Mouse (Mus musculus) embryonic facial prominence, embryonic 12.5 days (tissue): ENCODE measurements around the gene Fam47e. TPM values are rescaled to one million over a fixed set of nuclear protein-coding genes. Genes with fewer than 3 reads are reported as not detected.

Experiments
- ATAC-seq: fragments of 200-750 bp; cut with Nextera tagmentation; 2 replicates; pipeline ENCODE4 v1.8.0; 2017; ENCODE audit not compliant: insufficient number of reproducible peaks, insufficient read depth, low FRiP score, low TSS enrichment
- H3K27ac ChIP-seq: fragments of 300-500 bp; sonication (generic); 2 replicates; pipeline ENCODE4 v1.5.1; 2016; ENCODE audit warnings: mild to moderate bottlenecking
- H3K27me3 ChIP-seq: fragments of 300-500 bp; sonication (generic); 2 replicates; pipeline ENCODE4 v1.6.1; 2016; ENCODE audit warnings: mild to moderate bottlenecking, moderate library complexity
- H3K36me3 ChIP-seq: fragments of 300-500 bp; sonication (generic); 2 replicates; pipeline ENCODE4 v1.6.1; 2016; ENCODE audit warnings: mild to moderate bottlenecking
- H3K4me1 ChIP-seq: fragments of 300-500 bp; sonication (generic); 2 replicates; pipeline ENCODE4 v1.6.1; 2016
- H3K4me2 ChIP-seq: fragments of 300-500 bp; sonication (generic); replicated peaks from 2 replicates; pipeline ENCODE4 v1.6.1; 2016; ENCODE audit warnings: mild to moderate bottlenecking, moderate library complexity
- H3K4me3 ChIP-seq: fragments of 300-500 bp; sonication (generic); 2 replicates; pipeline ENCODE4 v1.5.1; 2016; ENCODE audit warnings: mild to moderate bottlenecking
- H3K9ac ChIP-seq: fragments of 300-500 bp; sonication (generic); 2 replicates; pipeline ENCODE4 v1.6.1; 2016; ENCODE audit warnings: mild to moderate bottlenecking, moderate library complexity
- H3K9me3 ChIP-seq: fragments of 300-500 bp; sonication (generic); 2 replicates; pipeline ENCODE4 v1.6.1; 2016; ENCODE audit warnings: mild to moderate bottlenecking, moderate library complexity
- WGBS: fragments of 180-500 bp; shearing (Covaris S2); methylation state at CpG from one replicate; pipeline ENCODE4 v1.1.7; 2016; 5-methylcytosine and 5-hydroxymethylcytosine counted together
- polyA plus RNA-seq: library from polyadenylated mRNA; unstranded; fragments of >200 nt; fragmentation: Nextera tagmentation; extraction: Ambion mirVana; gene quantifications from 2 replicates; pipeline ENCODE4 v1.2.1, GENCODE M21; 2016

Gene Fam47e
- polyA plus RNA-seq, 1 experiment from 2014 or later, result not detected

- Histone ChIP-seq H3K4me1 (peaks cover 4% of the 10 kb centered on the region; the same call in 1 of the 2 replicates), H3K9ac (no peak overlapping the region), H3K9me3 (no peaks in the 10 kb centered on the region), H3K27ac (no peak overlapping the region), H3K27me3 (peaks cover 4% of the 10 kb centered on the region; the same call in 1 of the 2 replicates), H3K4me2 (no peak overlapping the region), H3K36me3 (no peaks in the 10 kb centered on the region), H3K4me3 (no peak overlapping the region)
- 78% methylated on average over 10 of the region's 10 CpGs for WGBS
- no peak for ATAC-seq
Observed at GRCm38 (mm10) chr5:92604452-92605247, 49.8 kb downstream of the Fam47e start.

GRCm38 (mm10) chr5:92607492-92608229 lies 52.8 kb downstream of the Fam47e start:
- H3K27ac ChIP-seq, result no peak overlapping the region
- H3K27me3 ChIP-seq, result peaks cover 4% of the 10 kb centered on the region; the same call in 1 of the 2 replicates
- no peak overlapping the region for H3K9ac ChIP-seq
- H3K4me2 ChIP-seq, result no peak overlapping the region
- no peaks in the 10 kb centered on the region for H3K9me3 ChIP-seq
- WGBS, result 89% methylated on average over 5 of the region's 5 CpGs
- H3K36me3 ChIP-seq, result no peaks in the 10 kb centered on the region
- ATAC-seq, result no peak
- H3K4me1 ChIP-seq, result peaks cover 4% of the 10 kb centered on the region; the same call in 1 of the 2 replicates
- H3K4me3 ChIP-seq, result no peak overlapping the region

- Histone ChIP-seq H3K9ac (no peak overlapping the region), H3K27ac (no peak overlapping the region), H3K4me2 (no peak overlapping the region), H3K4me1 (no peaks in the 10 kb centered on the region), H3K36me3 (no peaks in the 10 kb centered on the region), H3K27me3 (no peaks in the 10 kb centered on the region), H3K4me3 (no peak overlapping the region), H3K9me3 (no peaks in the 10 kb centered on the region)
- ATAC-seq, result no peak
- WGBS, result 90% methylated on average over 4 of the region's 4 CpGs
Observed at GRCm38 (mm10) chr5:92612756-92613155, 57.9 kb downstream of the Fam47e start.

DNA sequence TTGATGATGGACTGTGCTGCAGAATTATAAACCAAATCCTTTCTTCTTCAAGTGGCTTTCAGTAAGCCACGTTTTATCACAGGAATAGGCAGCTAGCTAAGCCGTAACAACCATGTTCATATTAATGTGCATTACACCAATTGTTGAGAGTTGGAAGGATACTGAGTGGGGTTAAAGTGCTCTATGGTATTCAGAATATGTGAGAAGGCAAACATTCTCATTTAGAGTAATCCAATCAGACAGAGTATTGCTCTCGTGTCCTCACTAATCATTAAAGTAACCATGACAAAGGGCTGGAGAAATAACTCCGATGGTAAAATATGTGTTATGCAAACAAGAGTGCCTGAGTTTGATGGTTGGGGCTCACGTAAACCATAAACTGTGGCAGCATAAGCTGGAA lies 67.0 kb downstream of the Fam47e start:
- 65% methylated on average over 5 of the region's 5 CpGs for WGBS

DNA sequence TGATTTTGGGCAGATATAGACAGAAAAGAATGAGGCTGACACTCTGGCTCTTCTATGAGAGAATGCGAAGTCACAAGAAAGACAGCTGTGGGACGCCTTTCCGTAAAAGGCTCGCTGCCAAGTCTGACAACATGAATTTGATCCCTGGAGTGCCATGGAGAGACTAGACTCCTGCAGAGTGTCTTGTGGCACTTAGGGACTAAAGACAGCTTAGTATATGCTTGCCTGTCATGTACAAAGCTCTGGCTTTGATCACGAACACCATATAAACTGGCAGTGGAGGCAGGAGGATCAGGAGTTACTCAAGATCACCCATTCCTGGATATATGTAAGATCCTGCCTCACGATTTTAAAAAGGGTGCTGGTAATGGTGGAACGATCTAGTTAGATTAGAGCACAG lies 73.0 kb downstream of the Fam47e start:
- Histone ChIP-seq H3K4me3 (no peak overlapping the region), H3K27ac (no peak overlapping the region), H3K4me2 (no peak overlapping the region), H3K9ac (no peak overlapping the region), H3K9me3 (no peaks in the 10 kb centered on the region; the same call in 1 of the 2 replicates), H3K27me3 (no peaks in the 10 kb centered on the region), H3K4me1 (no peaks in the 10 kb centered on the region), H3K36me3 (no peaks in the 10 kb centered on the region)
- WGBS, result 78% methylated on average over 7 of the region's 7 CpGs
- ATAC-seq, result no peak

More for the DNA sequence above, 67.0 kb downstream of the Fam47e start:
- no peaks in the 10 kb centered on the region for H3K27me3 ChIP-seq
- H3K9ac ChIP-seq, result no peak overlapping the region
- H3K9me3 ChIP-seq, result no peaks in the 10 kb centered on the region; the same call in 1 of the 2 replicates
- no peak overlapping the region for H3K27ac ChIP-seq
- ATAC-seq, result no peak
- H3K36me3 ChIP-seq, result no peaks in the 10 kb centered on the region
- H3K4me2 ChIP-seq, result no peak overlapping the region
- no peaks in the 10 kb centered on the region for H3K4me1 ChIP-seq
- H3K4me3 ChIP-seq, result no peak overlapping the region

GRCm38 (mm10) chr5:92633526-92633925 lies 78.7 kb downstream of the Fam47e start:
- Histone ChIP-seq H3K4me2 (no peak overlapping the region), H3K4me3 (no peak overlapping the region), H3K27ac (no peak overlapping the region), H3K9me3 (no peaks in the 10 kb centered on the region), H3K36me3 (no peaks in the 10 kb centered on the region), H3K27me3 (no peaks in the 10 kb centered on the region), H3K9ac (no peak overlapping the region), H3K4me1 (no peaks in the 10 kb centered on the region)
- ATAC-seq, result no peak
- WGBS, result 57% methylated on average over 4 of the region's 4 CpGs

- no peaks in the 10 kb centered on the region for H3K36me3 ChIP-seq
- H3K4me3 ChIP-seq, result no peak overlapping the region
- H3K27me3 ChIP-seq, result no peaks in the 10 kb centered on the region
- WGBS, result 71% methylated on average over 3 of the region's 3 CpGs
- ATAC-seq, result no peak
- H3K9ac ChIP-seq, result no peak overlapping the region
- no peak overlapping the region for H3K4me2 ChIP-seq
- no peaks in the 10 kb centered on the region for H3K9me3 ChIP-seq
- no peak overlapping the region for H3K27ac ChIP-seq
- no peaks in the 10 kb centered on the region for H3K4me1 ChIP-seq
Observed at GRCm38 (mm10) chr5:92634916-92635315, 80.0 kb downstream of the Fam47e start.

DNA sequence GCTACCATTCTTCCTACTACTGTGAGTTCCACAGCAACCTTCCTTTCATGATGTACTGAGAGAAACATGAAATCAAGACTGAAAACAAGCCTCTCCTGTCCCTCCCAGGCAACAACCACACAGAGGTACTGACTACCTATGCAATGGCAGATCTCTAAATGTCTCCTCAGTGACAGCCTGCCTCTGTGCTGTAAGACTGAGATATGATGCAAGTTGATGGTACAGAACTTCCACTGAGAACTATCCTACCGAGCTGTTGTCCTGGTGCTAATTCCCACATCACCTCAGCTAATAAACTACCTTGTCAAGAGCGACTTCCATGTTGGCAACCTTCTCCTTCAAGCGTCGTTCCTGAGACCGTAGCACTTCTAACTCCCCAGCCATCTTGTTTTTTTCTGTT lies 81.0 kb downstream of the Fam47e start:
- Histone ChIP-seq H3K27ac (no peak overlapping the region), H3K9ac (no peak overlapping the region), H3K4me2 (no peak overlapping the region), H3K27me3 (no peaks in the 10 kb centered on the region), H3K4me3 (no peak overlapping the region), H3K9me3 (no peaks in the 10 kb centered on the region), H3K4me1 (no peaks in the 10 kb centered on the region), H3K36me3 (no peaks in the 10 kb centered on the region)
- WGBS, result 90% methylated on average over 5 of the region's 5 CpGs
- no peak for ATAC-seq

GRCm38 (mm10) chr5:92640861-92641260 lies 86.0 kb downstream of the Fam47e start:
- Histone ChIP-seq H3K9ac (no peak overlapping the region), H3K4me2 (no peak overlapping the region), H3K4me3 (no peak overlapping the region), H3K27me3 (no peaks in the 10 kb centered on the region), H3K36me3 (no peaks in the 10 kb centered on the region), H3K4me1 (no peaks in the 10 kb centered on the region), H3K27ac (no peak overlapping the region), H3K9me3 (no peaks in the 10 kb centered on the region)
- 80% methylated on average over 3 of the region's 3 CpGs for WGBS
- ATAC-seq, result no peak

Other genes with a start within 250 kb of the Fam47e start
- 42.6 and 44.7 TPM in 2 replicates for gene Sdad1, start 244.6 kb upstream of the Fam47e start, polyA plus RNA-seq
- not detected in 2 replicates for gene Cxcl9, start 227.0 kb upstream of the Fam47e start, polyA plus RNA-seq
- 2.9 and 4.2 TPM in 2 replicates for gene Art3, start 223.2 kb upstream of the Fam47e start, polyA plus RNA-seq
- 0.29 and 0.34 TPM in 2 replicates for gene Cxcl10, start 206.2 kb upstream of the Fam47e start, polyA plus RNA-seq
- 57.0 and 61.1 TPM in 2 replicates for gene Nup54, start 119.8 kb upstream of the Fam47e start, polyA plus RNA-seq
- 8.2 and 9.3 TPM in 2 replicates for gene Scarb2, start 48.2 kb upstream of the Fam47e start, polyA plus RNA-seq
- 13.2 and 14.5 TPM in 2 replicates for gene Stbd1, start 48.0 kb downstream of the Fam47e start, polyA plus RNA-seq
- gene Ccdc158, start 120.2 kb downstream of the Fam47e start, polyA plus RNA-seq, result 1.1 and 1.3 TPM in 2 replicates
- gene Shroom3, start 128.4 kb downstream of the Fam47e start, polyA plus RNA-seq, result 5.2 and 6.6 TPM in 2 replicates